Mouse (Mus musculus) spleen, postnatal 36 days (tissue): Measurements from ENCODE around the gene Npas4.
A peak's percentile ranks its signal among the peaks of the same experiment; 100 is the strongest.
"Not testable (repeated sequence)": the region's sequence is repeated elsewhere in the genome, so short reads cannot be mapped to it uniquely, and the experiment has no call there.

ENCODE experiments used
- DNase-seq, 2 experiments: peaks; one replicate each; pipeline ENCODE4 v3.0.0; 2022; ENCODE audit warnings: low spot score in 2 of 2, mixed read lengths in 1 of 2

The Npas4 gene

DNA sequence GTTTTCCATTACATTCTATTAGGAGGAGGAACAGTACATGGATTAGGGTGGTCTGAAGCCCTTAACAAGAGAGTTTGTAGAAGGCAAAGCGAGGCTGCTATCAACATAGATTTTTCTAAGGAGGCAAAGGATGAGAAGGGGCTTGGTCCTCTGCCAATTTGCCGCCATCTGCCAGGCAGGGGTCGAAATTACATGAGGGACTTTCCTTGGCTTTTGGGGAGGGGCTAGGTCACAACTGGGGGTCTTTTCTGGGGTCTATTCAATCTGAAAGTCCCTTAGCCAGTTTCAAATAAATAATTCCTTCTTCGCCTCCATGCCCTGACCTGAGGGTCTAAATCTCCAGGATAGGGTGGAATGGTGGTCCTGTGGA is at the start of gene Npas4:
TSS of gene Npas4 (minus strand) at position 61 of the 370 bp plus-strand sequence.
- DNase-seq: no peak

DNA sequence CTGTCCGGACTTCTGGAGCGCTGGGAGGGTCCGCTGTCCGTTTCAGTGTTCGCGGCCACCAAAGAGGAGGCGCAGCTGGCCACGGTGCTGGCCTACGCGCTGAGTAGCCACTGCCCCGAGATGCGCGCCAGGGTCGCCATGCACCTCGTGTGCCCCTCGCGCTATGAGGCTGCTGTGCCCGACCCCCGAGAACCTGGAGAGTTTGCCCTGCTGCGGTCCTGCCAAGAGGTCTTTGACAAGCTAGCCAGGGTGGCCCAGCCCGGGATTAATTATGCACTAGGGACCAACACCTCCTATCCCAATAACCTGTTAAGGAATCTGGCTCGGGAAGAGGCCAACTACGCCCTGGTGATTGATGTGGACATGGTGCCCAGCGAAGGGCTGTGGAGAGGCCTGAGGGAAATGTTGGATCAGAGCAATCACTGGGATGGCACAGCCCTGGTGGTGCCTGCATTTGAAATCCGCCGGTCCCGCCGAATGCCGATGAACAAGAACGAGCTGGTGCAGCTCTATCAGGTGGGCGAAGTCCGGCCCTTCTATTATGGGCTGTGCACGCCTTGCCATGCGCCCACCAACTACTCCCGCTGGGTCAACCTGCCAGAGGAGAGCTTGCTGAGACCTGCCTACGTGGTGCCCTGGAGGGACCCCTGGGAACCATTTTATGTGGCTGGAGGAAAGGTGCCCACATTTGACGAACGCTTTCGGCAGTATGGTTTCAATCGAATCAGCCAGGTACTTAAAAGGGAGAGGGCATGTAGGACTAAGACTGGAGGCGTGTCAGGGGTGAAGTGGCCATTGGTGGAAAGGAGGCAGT is 49.4 kb upstream of the Npas4 start:
- DNase-seq: no peak

DNA sequence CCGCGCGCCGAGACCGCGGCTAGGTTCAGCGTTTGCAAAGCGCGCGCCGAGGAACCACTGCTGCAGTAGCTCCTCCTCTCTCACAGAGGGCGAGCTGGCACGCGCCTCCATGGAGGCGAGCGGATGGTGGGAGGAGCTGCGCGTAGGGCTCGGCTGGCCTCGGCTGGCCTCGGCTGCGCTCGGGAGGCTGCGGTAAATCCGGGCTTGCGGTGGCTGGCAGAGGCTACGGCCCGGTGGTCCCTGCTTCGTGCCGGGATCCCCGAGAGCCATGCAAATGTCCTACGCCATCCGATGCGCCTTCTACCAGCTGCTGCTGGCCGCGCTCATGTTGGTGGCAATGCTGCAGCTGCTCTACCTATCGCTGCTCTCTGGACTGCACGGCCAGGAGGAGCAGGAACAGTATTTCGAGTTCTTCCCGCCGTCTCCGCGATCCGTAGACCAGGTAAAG is 48.6 kb upstream of the Npas4 start, which contains the start of the genes B4gat1 and AC124502.3:
TSS of gene B4gat1 (plus strand) at position 118 of the 448 bp plus-strand sequence.
TSS of gene AC124502.3 (plus strand) at position 183 of the 448 bp plus-strand sequence.
- peak; percentile 85 to 86 for DNase-seq

DNA sequence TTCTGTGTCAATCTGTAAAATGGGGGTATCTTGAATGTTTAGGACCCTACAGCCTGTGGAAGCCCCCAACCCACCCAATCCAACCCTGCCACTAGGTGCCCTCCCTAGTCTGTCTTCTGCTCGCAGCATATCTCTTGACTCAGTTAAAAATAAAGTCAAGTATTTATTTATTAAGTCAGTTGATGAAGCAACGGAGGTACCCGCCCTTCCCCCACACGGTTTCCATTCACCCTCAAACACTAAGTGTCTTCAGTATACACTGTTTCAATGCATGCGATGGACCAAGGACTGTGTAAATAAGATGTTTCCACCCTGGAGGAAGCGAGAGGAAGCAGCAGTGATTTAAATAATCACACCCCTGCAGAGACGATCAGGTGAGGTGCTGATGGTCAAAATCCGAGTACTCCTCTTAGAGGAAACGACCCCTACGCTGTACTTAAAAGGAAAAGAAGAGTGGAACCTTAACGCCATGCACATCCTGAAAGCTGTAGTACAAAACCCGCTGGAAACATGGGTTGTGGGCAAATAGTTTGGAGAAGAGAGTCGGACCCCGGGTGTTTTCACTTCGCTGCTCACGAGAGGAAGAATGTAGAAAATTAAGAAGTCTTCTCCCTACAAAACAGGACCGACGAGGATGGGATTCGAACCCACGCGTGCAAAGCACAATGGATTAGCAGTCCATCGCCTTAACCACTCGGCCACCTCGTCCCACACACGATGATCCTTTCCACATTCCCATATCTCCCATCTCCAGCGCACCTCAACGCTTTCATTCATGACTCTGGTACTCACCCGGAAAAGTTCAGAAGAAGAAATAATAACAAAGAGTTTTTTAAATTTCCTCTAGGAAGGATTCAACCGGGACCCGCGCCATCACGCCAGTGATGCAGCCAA is 47.8 kb upstream of the Npas4 start:
- DNase-seq: peak; percentile 32 to 50

DNA sequence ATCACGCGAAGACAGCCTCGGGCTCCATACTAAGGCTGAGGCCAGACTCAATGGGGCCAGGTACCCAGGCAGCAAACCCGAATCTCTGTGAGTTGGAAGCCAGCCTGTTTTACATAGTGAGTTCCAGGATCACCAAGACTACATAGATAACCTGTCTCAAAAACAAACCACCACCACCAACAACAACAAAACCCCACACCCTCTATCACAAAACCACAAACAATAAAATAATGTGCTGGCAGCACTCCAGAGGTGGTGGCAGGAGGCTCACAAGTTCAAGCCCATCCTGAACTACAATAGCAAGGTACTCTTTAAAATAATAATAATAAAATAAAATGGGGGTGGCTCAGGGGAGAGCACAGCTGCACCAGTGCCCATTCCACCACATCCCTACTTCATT is 46.5 kb upstream of the Npas4 start:
- no peak for DNase-seq

DNA sequence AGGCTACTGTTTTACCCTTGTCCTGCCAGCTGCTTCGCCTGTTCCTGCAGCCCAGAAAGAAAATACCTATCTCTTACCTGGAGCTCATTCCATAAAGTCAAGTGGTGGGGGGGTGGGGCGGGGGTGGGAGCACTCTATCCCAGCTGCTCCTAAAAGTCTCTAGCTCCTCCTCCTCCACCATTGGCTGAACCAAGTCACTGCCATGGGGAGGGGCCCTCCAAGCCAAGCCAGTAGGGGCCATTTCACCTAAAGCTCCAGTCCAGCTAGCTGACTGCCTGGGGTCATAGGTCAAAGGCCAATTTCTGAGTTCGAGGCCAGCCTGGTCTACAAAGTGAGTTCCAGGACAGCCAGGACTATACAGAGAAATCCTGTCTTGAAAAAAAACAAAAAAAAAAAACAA is 42.6 kb upstream of the Npas4 start:
- no peak for DNase-seq

DNA sequence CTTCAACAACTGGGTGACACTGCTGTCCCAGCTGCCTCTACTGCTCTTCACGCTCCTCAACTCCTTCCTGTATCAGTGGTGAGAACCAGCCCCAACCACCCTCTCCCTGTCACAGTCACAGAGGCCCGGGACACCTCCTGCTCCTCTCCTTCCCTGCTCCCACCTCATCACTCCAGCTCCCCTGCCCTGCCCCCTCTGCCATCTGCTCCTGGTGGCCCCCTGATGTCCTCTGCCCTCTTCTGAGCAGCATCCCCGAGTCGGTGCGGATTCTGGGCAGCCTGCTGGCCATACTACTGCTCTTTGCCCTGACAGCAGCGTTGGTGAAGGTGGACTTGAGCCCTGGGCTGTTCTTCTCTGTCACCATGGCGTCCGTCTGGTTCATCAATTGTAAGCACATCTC is 36.0 kb upstream of the Npas4 start:
- DNase-seq: no peak

DNA sequence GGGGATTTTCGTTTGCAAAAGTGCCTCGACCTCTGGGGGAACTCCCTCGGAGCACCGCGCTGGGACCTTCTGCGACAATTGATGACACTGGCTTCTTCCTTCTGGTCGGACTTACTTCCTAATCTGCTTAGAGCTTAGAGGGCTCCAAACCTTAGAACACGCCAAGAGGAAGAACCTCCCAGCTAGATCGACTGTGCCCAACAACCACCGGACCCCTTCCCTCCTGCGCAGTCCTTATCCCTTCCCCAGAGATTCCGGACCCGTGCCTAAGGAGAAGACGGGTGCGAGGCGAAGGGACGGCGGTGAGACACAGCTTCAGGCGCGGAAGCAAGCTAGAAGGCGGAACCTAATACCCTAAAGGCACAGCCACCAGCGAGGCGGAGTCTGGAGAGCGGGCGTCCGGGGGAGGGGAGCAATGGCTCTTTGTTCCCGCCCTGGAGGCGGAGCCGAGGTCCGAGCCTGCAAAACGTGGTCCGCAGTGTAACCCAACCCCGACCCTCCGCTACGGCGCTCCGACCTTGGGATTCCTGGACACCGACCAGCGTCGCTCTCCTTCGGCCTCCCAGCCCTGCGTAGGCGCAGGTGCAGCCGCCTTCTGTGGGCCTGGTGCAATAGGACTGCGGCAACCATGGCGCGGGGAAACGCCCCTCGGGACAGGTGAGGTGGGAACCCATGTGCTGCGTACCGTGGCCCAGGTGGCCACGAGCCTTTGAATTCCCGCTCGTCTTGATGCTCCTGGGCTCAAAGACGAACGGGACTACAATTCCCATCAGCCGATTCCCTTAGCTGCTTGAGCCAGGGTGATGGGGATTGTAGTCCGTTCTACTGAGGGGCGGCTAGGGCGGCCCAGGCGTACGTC is 33.7 kb upstream of the Npas4 start, which contains the start of gene Slc29a2:
TSS of gene Slc29a2 (plus strand) at position 240 of the 859 bp plus-strand sequence.
- DNase-seq: peak; percentile 92 to 93

DNA sequence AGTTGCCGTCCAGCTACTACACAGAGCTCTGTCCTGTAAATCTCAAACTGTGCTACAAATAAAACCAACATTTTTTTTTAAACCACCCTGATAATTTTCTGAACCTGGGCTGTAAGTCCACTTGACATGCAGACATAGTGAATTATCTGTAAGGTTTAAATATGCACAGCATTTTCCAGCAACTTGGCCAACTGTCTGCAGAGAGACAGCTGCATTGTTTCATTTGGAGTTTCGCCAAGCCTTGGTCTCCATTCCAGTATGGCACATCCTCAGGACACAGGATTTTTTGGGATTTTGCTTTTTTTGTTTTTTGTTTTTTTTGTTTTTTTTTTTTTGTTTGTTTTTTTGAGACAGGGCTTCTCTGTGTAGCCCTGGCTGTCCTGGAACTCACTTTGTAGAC is 31.3 kb upstream of the Npas4 start:
- no peak for DNase-seq

DNA sequence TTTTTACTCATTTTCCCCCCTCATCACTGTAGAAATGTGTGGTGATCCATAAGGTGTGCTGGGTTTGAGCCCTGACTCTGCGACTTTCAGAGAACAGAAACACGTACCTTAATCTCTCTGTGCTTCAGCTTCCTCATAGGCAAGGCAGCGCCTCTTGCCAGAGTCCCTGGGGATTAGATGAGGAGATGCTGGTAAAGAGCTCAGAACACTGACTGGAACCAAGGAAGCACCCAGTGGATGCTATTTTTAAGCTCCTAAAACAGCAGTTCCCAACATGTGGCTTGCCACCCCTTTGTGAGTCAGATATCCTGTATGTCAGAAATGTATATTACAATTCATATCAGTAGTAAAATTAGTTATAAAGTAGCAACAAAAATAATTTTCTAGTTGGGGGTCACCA is 28.1 kb upstream of the Npas4 start:
- no peak for DNase-seq

DNA sequence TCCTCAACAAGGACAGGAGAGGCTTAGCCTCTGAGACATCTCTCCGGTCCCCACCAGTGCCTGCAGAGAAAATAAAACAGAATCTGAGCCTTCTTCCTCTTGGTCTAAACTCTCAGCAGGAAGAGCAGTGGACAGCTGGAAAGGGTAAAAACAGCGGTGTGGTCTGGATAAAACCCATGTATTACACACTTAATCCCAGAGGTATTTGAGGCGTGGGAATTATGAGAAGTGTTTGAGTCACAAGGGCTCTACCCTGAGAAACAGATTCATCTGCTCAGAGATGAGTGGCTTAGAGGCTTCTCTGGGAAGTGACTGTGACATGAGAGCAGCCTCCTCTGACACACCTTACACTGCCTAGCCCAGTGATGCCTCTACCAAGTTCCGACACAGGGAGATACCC is 27.5 kb upstream of the Npas4 start:
- DNase-seq: no peak

DNA sequence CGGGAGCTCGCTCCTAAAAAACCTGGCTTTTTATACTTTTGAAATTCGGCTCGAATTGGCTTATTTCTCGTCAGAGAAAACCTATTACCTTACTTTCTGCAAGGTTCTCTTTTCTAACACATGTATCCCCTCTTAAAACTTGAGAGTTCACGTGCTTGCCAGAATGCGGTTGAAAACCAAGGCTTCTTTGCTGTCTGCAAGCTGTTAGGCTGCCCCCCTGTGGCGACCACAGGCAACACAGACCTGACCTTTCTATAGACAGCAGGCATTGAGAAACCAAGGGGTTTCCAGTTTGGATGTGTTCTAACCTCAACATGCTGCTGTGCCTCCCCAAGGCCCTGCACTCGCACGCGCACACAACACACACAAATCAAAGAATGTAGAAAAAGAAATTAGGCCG is 26.7 kb upstream of the Npas4 start:
- DNase-seq: peak; percentile 59

DNA sequence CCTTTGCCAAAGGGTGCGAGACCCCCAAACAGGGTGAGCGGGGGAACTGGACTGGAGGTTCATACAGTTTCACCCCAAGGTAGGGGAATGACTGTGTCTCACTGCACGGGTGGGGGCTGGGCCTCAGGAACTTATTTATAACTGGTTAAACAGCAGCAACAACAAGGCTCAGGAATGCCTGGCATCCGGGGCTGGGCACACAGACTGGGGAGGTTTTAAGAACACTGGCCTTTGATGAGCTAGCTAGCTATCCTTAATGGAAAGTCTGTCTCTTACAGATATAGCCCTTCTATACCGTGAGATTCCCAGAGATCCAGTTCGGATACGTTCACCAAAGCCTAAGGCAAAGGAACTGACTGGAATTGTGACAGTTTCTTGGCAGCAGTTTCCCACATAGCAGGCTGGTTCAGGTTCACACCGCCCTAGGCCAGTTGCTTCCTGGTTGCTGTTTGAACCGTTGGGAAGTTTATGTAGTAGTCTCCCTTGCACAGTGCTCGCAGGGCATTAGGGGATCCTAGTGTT is 26.2 kb upstream of the Npas4 start:
- no peak for DNase-seq

DNA sequence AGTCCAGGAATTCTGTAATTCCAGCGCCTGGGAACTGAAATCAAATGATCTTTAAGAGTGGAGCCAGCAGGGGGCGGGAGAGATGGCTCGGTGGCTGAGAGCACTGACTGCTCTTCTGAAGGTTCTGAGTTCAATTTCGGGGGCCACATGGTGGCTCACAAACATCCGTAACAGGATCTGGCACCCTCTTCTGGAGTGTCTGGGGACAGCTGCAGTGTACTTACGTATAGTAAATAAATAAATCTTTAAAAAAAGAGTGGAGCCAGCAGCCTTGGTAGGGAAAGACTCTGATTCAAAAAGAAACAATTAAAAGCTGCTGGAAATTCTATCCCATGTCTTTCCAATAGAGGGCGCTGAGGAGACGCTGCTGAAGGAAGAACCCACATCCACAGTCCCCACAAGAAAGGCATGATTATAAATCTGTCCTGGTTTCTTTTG is 24.9 kb upstream of the Npas4 start:
- peak in 1 of 2 experiments; percentile 20 for DNase-seq

DNA sequence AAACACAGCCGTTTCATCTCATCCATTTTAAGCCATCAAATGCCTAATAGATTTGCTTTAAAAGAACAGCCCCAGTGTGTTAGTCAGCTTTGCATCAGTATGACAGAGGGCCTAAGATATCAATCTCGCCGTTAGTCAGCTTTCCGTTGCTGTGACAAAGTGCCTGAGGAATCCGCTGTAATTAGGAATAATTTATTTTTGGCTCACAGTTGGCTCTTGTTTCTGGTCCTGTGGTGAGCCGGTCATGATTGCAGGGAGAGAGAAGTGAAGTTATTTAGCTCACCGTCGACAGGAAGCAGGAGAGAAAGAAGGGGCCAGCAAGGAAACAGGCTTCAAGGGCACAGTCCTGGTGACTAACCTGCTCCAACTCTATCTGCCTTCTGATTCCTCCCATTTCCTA is 23.0 kb upstream of the Npas4 start:
- DNase-seq: no peak

DNA sequence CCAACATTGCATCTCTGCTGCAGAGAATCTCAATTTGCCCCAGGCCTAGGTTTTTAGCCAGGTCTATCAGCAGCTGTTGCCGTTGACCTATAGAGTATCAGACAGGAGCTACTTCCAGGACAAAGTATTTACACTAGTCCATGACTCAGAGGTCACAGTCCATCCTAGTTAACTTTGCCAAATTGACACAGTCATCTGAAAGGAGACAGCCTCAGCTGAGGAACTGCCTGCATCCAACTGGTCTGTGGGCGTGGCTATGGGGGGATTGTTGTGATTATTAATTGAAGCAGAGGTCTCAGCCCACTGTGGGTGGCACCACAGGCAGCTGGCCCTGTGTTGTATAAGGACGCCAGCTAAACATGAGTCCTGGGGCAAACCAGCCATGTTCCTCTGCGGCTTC is 14.8 kb upstream of the Npas4 start:
- no peak for DNase-seq

DNA sequence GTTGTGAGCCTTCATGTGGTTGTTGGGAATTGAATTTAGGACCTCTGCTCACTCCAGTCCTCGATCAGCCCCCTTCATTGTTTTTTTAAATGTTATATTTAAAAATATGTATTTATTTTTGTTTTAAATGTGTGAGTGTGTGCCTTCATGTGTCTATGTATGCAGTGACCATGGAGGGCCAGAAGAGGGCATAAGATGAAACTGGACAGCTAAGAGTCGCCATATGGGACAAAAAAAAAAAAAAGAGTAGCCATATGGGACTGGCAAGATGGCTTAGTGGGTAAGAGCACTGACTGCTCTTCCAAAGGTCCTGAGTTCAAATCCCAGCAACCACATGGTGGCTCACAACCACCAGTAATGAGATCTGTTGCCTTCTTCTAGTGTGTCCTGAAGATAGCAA is 13.5 kb upstream of the Npas4 start:
- not testable (repeated sequence) for DNase-seq

DNA sequence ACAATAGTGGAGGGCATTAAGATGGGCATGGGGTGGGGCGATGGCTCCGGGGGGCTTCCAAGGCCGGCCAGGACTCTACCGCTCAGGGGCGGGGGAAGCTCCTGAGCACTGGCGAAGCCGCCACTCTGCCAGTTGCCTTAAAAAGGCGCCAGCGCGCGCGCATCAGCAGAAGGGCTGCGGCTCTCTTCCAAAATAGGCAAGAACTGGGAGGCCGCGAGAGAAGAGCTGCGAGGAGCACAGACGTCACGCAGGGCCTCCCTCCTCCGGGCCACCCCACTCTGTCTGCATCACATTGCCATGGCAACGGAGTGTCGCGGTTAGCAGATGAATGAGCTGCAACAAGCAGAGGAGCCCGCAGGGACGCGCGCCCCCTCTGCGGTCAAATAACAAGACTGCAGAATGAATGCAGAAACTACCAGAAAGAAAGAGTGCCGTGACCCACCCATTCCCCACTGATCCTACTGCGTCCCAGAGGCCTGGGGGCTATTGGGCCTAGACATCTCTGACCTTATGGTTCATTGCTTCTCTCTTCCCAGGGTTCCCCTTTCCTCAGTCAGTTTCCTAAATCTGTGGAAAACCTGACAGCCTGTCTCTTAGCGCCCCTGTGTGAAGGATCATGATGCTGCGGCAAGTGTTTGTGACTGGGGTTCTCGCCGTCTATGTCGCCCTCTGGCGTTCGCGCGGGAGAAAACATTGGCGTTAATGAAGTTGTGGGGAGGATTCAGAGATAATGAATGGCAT is 11.7 kb upstream of the Npas4 start:
- DNase-seq: peak; percentile 60

DNA sequence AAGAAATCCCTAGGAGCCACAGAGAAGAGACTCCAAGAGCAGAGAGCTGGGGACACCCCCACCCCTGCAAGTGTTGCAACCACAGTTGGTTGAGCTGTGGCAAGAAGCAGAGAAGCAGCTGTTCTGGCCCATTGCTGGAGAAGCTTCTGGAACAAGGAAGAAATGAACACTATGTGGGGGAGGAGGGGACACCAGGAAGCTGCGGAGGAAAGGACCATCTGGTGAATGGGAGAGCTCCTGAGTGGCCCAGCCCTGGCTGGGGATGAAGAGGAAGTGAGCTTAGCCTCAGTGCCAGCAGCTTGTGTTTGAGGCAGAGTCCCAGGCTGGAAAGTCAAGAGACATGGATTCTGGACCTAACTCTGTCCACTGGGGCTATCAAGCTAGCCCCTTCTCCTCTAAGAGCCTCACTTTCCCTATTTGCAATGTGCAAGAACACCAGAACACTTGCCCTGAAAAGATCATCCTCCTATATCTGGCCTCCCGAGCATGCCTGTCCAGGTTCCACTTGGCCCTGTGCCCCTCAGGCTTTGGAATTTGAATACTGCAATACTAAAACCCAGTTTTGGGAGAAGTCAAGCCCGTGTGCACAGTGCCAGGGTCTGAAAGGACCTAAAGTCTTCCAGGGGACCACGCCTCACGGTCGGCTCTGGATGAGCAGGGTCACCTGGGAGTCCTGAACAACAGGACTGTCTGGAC is 9.5 kb upstream of the Npas4 start:
- no peak for DNase-seq

DNA sequence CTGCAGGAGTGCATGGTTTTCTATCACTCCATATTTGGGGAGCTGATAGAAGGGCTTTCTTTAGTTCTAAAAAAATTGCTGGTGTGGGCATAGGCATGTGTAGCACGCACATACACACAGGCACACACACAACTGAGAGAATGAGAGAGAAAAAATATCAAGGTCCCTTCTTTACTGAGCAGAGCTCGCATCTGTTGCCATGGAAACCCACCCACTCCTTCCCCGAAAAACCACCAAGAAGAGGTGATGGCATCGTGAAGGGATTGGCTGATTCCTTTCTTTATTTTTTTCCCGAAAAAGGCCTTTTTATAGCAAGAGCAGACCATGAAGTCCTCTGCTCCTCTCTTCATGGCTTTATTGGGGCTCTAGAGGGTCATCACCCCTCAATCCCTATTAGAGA is 3.9 kb upstream of the Npas4 start:
- DNase-seq: no peak
